Mouse (Mus musculus) lung, postnatal 0 days (tissue): ENCODE measurements at regions not wholly inside any gene's neighbourhood (a gene's known extent, or its start where the extent isn't known, plus 50 kb on each side); places are given as distances from the start of the nearest gene placed in this dataset.

Source experiments
- ATAC-seq: fragments of 200-750 bp; cut with Nextera tagmentation; 2 replicates; pipeline ENCODE4 v1.8.0; 2017; ENCODE audit warnings: moderate library complexity
- DNase-seq: peaks from one replicate; pipeline ENCODE4 v3.0.0-alpha.2; 2016; ENCODE audit warnings: low spot score
- H3K27ac ChIP-seq: fragments of 300-500 bp; sonication (generic); 2 replicates; pipeline ENCODE4 v1.5.1; 2014; ENCODE audit warnings: antibody characterized with exemption, mild to moderate bottlenecking, low read length, mixed read lengths
- H3K27me3 ChIP-seq: fragments of 300-500 bp; sonication (generic); replicated peaks from 2 replicates; pipeline ENCODE4 v1.6.1; 2014; ENCODE audit warnings: low read length, mixed read lengths; ENCODE audit not compliant: insufficient read depth
- H3K36me3 ChIP-seq: fragments of 300-500 bp; sonication (generic); 2 replicates; pipeline ENCODE4 v1.6.1; 2014; ENCODE audit warnings: low read length, mixed read lengths; ENCODE audit not compliant: insufficient read depth
- H3K4me1 ChIP-seq: fragments of 300-500 bp; sonication (generic); 2 replicates; pipeline ENCODE4 v1.6.1; 2014; ENCODE audit warnings: antibody characterized with exemption, low read depth, low read length, mixed read lengths; ENCODE audit not compliant: insufficient read depth
- H3K4me2 ChIP-seq: fragments of 300-500 bp; sonication (generic); replicated peaks from 2 replicates; pipeline ENCODE4 v1.6.1; 2014; ENCODE audit warnings: low read depth, mild to moderate bottlenecking, low read length, moderate library complexity, mixed read lengths
- H3K4me3 ChIP-seq: fragments of 300-500 bp; sonication (generic); 2 replicates; pipeline ENCODE4 v1.5.1; 2014; ENCODE audit warnings: low read depth, low read length
- H3K9ac ChIP-seq: fragments of 300-500 bp; sonication (generic); replicated peaks from 2 replicates; pipeline ENCODE4 v1.6.1; 2014; ENCODE audit warnings: low read depth, mild to moderate bottlenecking
- H3K9me3 ChIP-seq: fragments of 300-500 bp; sonication (generic); 2 replicates; pipeline ENCODE4 v1.6.1; 2016; ENCODE audit warnings: low read length, mixed read lengths
- CTCF ChIP-seq: IDR thresholded peaks from 2 replicates; pipeline ENCODE4 v1.5.1; 2016; ENCODE audit warnings: antibody characterized with exemption, mild to moderate bottlenecking
- EP300 ChIP-seq: IDR thresholded peaks from 2 replicates; pipeline ENCODE4 v1.6.1; 2016; ENCODE audit warnings: antibody characterized with exemption, mild to moderate bottlenecking, control low read depth
- WGBS: fragments of 180-500 bp; shearing (Covaris S2); extraction: QIAGEN DNeasy Blood & Tissue Kit; methylation state at CpG from one replicate; pipeline ENCODE4 v1.1.7; 2014; 5-methylcytosine and 5-hydroxymethylcytosine counted together

DNA sequence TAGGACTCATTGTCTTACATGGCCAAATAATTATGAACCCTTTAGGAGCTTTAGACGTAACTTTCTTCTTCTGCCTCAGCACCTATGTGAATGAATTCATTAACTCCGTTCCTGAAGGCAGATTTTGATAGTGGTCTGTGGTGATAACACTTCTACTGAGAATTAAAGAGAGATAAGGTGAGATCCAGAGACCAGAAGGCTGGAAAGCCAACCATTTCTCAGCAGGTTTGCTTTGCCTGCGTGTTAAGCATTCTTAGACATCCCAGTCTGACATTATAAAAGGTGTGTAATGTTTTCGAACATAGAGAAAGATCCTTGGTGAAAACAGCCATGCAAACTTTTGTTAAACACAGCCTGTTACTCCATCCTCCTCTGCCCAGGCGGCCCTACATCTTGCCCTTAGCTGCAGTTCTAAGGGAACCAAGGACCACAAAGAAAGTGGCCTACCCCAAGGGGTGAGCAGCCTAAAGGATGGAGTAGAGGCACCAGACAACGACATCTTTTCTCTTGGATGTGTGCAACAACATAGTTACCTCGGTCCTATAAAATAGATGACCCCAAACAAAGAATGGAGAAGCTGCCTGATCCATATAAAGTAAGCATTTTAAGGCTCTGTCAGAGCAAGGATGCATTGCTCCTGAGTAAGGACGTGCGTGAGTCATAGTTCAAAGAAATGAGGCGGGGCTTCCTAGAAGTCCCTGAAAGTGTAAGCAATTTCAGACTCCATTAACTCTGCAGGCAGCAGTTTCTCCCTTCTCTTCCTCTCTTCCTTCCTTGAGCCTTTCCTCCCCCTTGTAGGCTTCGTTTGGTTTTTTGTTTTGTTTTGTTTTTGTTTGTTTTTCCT lies 55.1 kb upstream of the Xpr1 start:
- Histone ChIP-seq H3K4me3 (no peak overlapping the region), H3K27ac (no peak overlapping the region), H3K27me3 (no peaks in the 10 kb centered on the region), H3K9ac (no peak overlapping the region), H3K4me2 (no peak overlapping the region), H3K4me1 (no peaks in the 10 kb centered on the region), H3K36me3 (no peaks in the 10 kb centered on the region), H3K9me3 (no peaks in the 10 kb centered on the region)
- ATAC-seq, result peak; percentile 68
- peak; percentile 82 for TF ChIP-seq EP300
- no peak for TF ChIP-seq CTCF
- 60% methylated on average over 11 of the region's 11 CpGs for WGBS
- DNase-seq, result peak; percentile 67

- no peak for TF ChIP-seq EP300
- no peak for TF ChIP-seq CTCF
- Histone ChIP-seq H3K4me2 (no peak overlapping the region), H3K9me3 (no peaks in the 10 kb centered on the region), H3K4me3 (no peak overlapping the region), H3K36me3 (no peaks in the 10 kb centered on the region), H3K27ac (no peak overlapping the region), H3K4me1 (no peaks in the 10 kb centered on the region), H3K9ac (no peak overlapping the region), H3K27me3 (no peaks in the 10 kb centered on the region)
- no peak for DNase-seq
- WGBS, result 64% methylated on average over 5 of the region's 5 CpGs
- no peak for ATAC-seq
These were observed 55.9 kb upstream of the Xpr1 start for GRCm38 (mm10) chr1:155472956-155473646.

GRCm38 (mm10) chr1:155474973-155475372 lies 57.8 kb upstream of the Xpr1 start:
- Histone ChIP-seq H3K4me3 (no peak overlapping the region), H3K9ac (no peak overlapping the region), H3K27ac (no peak overlapping the region), H3K4me1 (no peaks in the 10 kb centered on the region), H3K4me2 (no peak overlapping the region), H3K9me3 (no peaks in the 10 kb centered on the region), H3K36me3 (no peaks in the 10 kb centered on the region), H3K27me3 (no peaks in the 10 kb centered on the region)
- DNase-seq (peak; percentile 80), ATAC-seq (peak; percentile 76)
- TF ChIP-seq CTCF (no peak), EP300 (peak; percentile 69)
- WGBS, result 41% methylated on average over 2 of the region's 2 CpGs

DNA sequence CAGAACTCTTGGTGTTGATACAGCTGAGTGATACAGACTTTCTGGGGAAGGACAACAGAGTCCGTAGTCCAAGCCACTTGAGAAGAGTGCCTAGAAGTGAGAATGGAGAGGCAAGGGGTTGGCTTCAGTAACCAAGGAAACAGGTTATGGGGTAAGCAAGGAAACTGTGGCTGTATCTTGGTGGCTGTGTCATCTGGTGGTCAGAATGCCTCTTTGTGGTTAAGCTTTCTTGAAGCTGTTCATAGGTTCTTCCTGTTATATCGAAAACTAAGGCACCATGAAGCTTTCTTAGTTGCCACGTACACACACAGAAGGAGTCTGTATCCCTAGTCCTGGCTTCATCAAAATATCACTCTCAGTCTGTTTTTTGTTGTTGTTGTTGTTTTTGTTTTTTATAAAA lies 59.0 kb upstream of the Xpr1 start:
- TF ChIP-seq EP300 (no peak), CTCF (no peak)
- WGBS, result 75% methylated on average over 3 of the region's 3 CpGs
- no peak for DNase-seq

DNA sequence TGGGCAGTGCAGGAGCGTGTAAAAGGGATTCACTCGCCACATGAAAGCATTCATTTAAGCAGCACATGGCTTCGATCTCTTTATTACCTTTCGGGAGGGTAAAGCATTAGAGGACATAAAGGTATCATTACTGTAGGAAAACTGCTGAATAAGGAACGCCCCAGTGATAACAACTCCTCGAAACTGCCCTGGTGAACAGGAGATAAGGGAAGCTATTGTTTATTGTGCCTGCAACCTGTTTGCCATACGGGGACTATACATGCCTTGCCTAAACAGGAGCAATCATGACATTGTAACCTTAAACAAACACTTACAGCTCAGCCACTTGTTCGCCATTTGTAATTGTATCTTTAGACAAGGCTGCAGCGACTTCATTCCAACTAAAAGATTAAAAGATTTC lies 64.9 kb upstream of the Xpr1 start:
- no peak for DNase-seq
- H3K4me2 ChIP-seq, result no peak overlapping the region
- H3K4me3 ChIP-seq, result no peak overlapping the region
- no peaks in the 10 kb centered on the region for H3K36me3 ChIP-seq
- TF ChIP-seq EP300 (no peak), CTCF (no peak)
- no peak overlapping the region for H3K27ac ChIP-seq
- no peak overlapping the region for H3K9ac ChIP-seq
- no peaks in the 10 kb centered on the region for H3K27me3 ChIP-seq
- no peaks in the 10 kb centered on the region for H3K9me3 ChIP-seq
- 16% methylated on average over 9 of the region's 9 CpGs for WGBS
- ATAC-seq, result no peak
- peaks cover 11% of the 10 kb centered on the region for H3K4me1 ChIP-seq

More for the DNA sequence above, 59.0 kb upstream of the Xpr1 start:
- Histone ChIP-seq H3K9me3 (no peaks in the 10 kb centered on the region), H3K36me3 (no peaks in the 10 kb centered on the region), H3K9ac (no peak overlapping the region), H3K4me2 (no peak overlapping the region), H3K27me3 (no peaks in the 10 kb centered on the region), H3K27ac (no peak overlapping the region), H3K4me3 (no peak overlapping the region), H3K4me1 (no peaks in the 10 kb centered on the region)
- no peak for ATAC-seq

DNA sequence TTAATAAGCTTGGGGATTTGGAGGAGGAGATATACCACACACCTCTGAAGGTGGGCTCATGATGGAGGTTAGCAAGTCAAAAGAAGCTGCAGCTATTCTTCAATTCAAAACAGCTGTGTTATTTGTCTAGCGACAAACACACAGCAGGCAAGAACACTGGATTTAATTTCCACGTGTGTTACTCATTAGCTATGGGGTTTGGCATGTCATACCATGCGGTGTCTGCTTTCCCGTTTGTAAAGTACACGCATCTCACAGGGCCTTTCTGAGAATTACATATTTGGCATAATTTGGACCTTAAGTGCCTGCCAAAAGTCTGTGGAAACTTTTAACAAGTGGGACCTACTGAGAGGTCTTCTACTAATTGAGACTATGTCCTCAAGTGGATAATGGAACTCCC lies 65.5 kb upstream of the Xpr1 start:
- DNase-seq (no peak), ATAC-seq (no peak; the same call in 1 of the 2 replicates)
- no peak for TF ChIP-seq CTCF
- no peak for TF ChIP-seq EP300
- Histone ChIP-seq H3K27me3 (no peaks in the 10 kb centered on the region), H3K36me3 (no peaks in the 10 kb centered on the region), H3K27ac (no peak overlapping the region), H3K4me1 (peaks cover 11% of the 10 kb centered on the region), H3K4me3 (no peak overlapping the region), H3K4me2 (no peak overlapping the region), H3K9ac (no peak overlapping the region), H3K9me3 (no peaks in the 10 kb centered on the region)
- WGBS, result 46% methylated on average over 5 of the region's 5 CpGs
